Mouse (Mus musculus): ENCODE data around the gene Fam184b.

DNA sequence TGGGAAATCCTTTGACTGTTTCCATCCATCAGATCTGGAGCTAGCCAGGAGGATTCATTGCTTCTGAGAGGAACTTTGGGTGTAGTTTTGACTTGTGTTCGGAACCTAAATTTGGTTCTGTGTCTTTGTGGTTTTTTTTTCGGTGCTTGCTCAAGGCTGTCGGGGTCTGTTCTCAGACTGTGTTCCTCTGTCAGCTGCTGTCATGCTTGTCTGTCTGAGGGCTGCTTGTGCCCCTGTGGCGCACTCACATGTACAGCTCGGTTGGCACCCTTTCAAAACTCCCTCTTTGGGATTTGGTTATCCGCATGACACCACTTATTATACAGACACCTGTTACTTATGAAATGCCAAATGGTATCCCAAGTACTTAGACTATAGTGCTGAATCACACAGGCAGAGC is 117.8 kb downstream of the Fam184b start:
- TF ChIP-seq POU5F1 (IDR thresholded peaks at IDR 0.05; ENCODE audit: borderline replicate concordance, low read length) (no peak), CTCF (conservative IDR thresholded peaks at IDR 0.05; ENCODE audit: low read length) (no peak), NANOG (IDR thresholded peaks at IDR 0.05; ENCODE audit: borderline replicate concordance, low read length) (no peak)

Measured in E14TG2a.4 (cell line).